Mouse (Mus musculus) forebrain, embryonic 12.5 days (tissue): ENCODE results near the gene Stambpl1. TPM values are rescaled to one million over a fixed set of nuclear protein-coding genes. Genes with fewer than 3 reads are reported as not detected.

ENCODE experiments used
- ATAC-seq: fragments of 200-750 bp; cut with Nextera tagmentation; 2 replicates; pipeline ENCODE4 v1.8.0; 2017; ENCODE audit warnings: moderate TSS enrichment; ENCODE audit not compliant: low FRiP score
- H3K27ac ChIP-seq: fragments of 300-500 bp; sonication (generic); 2 replicates; pipeline ENCODE4 v1.5.1; 2016; ENCODE audit warnings: mild to moderate bottlenecking
- H3K27me3 ChIP-seq: fragments of 300-500 bp; sonication (generic); 2 replicates; pipeline ENCODE4 v1.6.1; 2016; ENCODE audit warnings: mild to moderate bottlenecking
- H3K36me3 ChIP-seq: fragments of 300-500 bp; sonication (generic); replicated peaks from 2 replicates; pipeline ENCODE4 v1.6.1; 2016; ENCODE audit warnings: mild to moderate bottlenecking
- H3K4me1 ChIP-seq: fragments of 300-500 bp; sonication (generic); 2 replicates; pipeline ENCODE4 v1.6.1; 2016
- H3K4me2 ChIP-seq: fragments of 300-500 bp; sonication (generic); 2 replicates; pipeline ENCODE4 v1.6.1; 2016; ENCODE audit warnings: mild to moderate bottlenecking, moderate library complexity
- H3K4me3 ChIP-seq: fragments of 300-500 bp; sonication (generic); replicated peaks from 2 replicates; pipeline ENCODE4 v1.5.1; 2016; ENCODE audit warnings: mild to moderate bottlenecking
- H3K9ac ChIP-seq: fragments of 300-500 bp; sonication (generic); 2 replicates; pipeline ENCODE4 v1.6.1; 2016; ENCODE audit warnings: mild to moderate bottlenecking
- H3K9me3 ChIP-seq: fragments of 300-500 bp; sonication (generic); 2 replicates; pipeline ENCODE4 v1.6.1; 2016
- WGBS: fragments of 180-500 bp; shearing (Covaris S2); methylation state at CpG from one replicate; pipeline ENCODE4 v1.1.7; 2016; 5-methylcytosine and 5-hydroxymethylcytosine counted together
- polyA plus RNA-seq: library from polyadenylated mRNA; unstranded; fragments of >200 nt; fragmentation: Nextera tagmentation; extraction: Ambion mirVana; gene quantifications from 2 replicates; pipeline ENCODE4 v1.2.1, GENCODE M21; 2016

Gene Stambpl1
- polyA plus RNA-seq, 1 experiment from 2014 or later: 2.5 TPM

GRCm38 (mm10) chr19:34220732-34221380 is 28.8 kb downstream of the Stambpl1 start:
- ATAC-seq: no peak
- Histone ChIP-seq H3K36me3 (no peaks in the 10 kb centered on the region), H3K27me3 (no peaks in the 10 kb centered on the region), H3K27ac (no peak overlapping the region), H3K9ac (no peak overlapping the region), H3K4me3 (no peak overlapping the region), H3K4me1 (no peaks in the 10 kb centered on the region), H3K9me3 (no peaks in the 10 kb centered on the region), H3K4me2 (no peak overlapping the region)
- 77% methylated on average over 3 of the region's 3 CpGs for WGBS

- H3K27ac ChIP-seq: no peak overlapping the region
- no peak overlapping the region for H3K4me3 ChIP-seq
- H3K9ac ChIP-seq: no peak overlapping the region
- no peak overlapping the region for H3K4me2 ChIP-seq
- H3K9me3 ChIP-seq: no peaks in the 10 kb centered on the region
- H3K36me3 ChIP-seq: no peaks in the 10 kb centered on the region
- WGBS: 93% methylated on average over 3 of the region's 3 CpGs
- H3K27me3 ChIP-seq: no peaks in the 10 kb centered on the region
- ATAC-seq: no peak
- no peaks in the 10 kb centered on the region for H3K4me1 ChIP-seq
These were observed 30.8 kb downstream of the Stambpl1 start for GRCm38 (mm10) chr19:34222805-34223204.

GRCm38 (mm10) chr19:34231596-34231995 is 39.6 kb downstream of the Stambpl1 start:
- Histone ChIP-seq H3K9me3 (no peaks in the 10 kb centered on the region), H3K27me3 (no peaks in the 10 kb centered on the region), H3K4me2 (no peak overlapping the region), H3K4me1 (no peaks in the 10 kb centered on the region), H3K4me3 (no peak overlapping the region), H3K36me3 (no peaks in the 10 kb centered on the region), H3K27ac (no peak overlapping the region), H3K9ac (no peak overlapping the region)
- 78% methylated on average over 7 of the region's 7 CpGs for WGBS
- ATAC-seq: no peak

- Histone ChIP-seq H3K9ac (no peak overlapping the region), H3K9me3 (no peaks in the 10 kb centered on the region), H3K36me3 (no peaks in the 10 kb centered on the region), H3K4me2 (no peak overlapping the region), H3K4me1 (no peaks in the 10 kb centered on the region), H3K27ac (no peak overlapping the region), H3K4me3 (no peak overlapping the region), H3K27me3 (no peaks in the 10 kb centered on the region)
- 48% methylated on average over 5 of the region's 5 CpGs for WGBS
- ATAC-seq: no peak
These were observed 40.3 kb downstream of the Stambpl1 start for GRCm38 (mm10) chr19:34232326-34232725.

- Histone ChIP-seq H3K4me1 (no peaks in the 10 kb centered on the region), H3K9me3 (no peaks in the 10 kb centered on the region), H3K36me3 (no peaks in the 10 kb centered on the region), H3K27me3 (no peaks in the 10 kb centered on the region), H3K27ac (no peak overlapping the region), H3K4me3 (no peak overlapping the region), H3K9ac (no peak overlapping the region), H3K4me2 (no peak overlapping the region)
- ATAC-seq: no peak
- 92% methylated on average over 14 of the region's 14 CpGs for WGBS
These were observed 41.9 kb downstream of the Stambpl1 start for GRCm38 (mm10) chr19:34233944-34234343.

- no peaks in the 10 kb centered on the region for H3K27me3 ChIP-seq
- 96% methylated on average over 3 of the region's 3 CpGs for WGBS
- no peak overlapping the region for H3K27ac ChIP-seq
- H3K9me3 ChIP-seq: no peaks in the 10 kb centered on the region
- no peak overlapping the region for H3K4me2 ChIP-seq
- ATAC-seq: no peak
- no peaks in the 10 kb centered on the region for H3K4me1 ChIP-seq
- H3K36me3 ChIP-seq: no peaks in the 10 kb centered on the region
- H3K4me3 ChIP-seq: no peak overlapping the region
- no peak overlapping the region for H3K9ac ChIP-seq
These were observed 44.0 kb downstream of the Stambpl1 start for GRCm38 (mm10) chr19:34236049-34236448.

GRCm38 (mm10) chr19:34237746-34238145 is 45.7 kb downstream of the Stambpl1 start:
- Histone ChIP-seq H3K4me2 (no peak overlapping the region), H3K36me3 (no peaks in the 10 kb centered on the region), H3K4me3 (no peak overlapping the region), H3K4me1 (no peaks in the 10 kb centered on the region), H3K27ac (no peak overlapping the region), H3K27me3 (no peaks in the 10 kb centered on the region), H3K9ac (no peak overlapping the region), H3K9me3 (no peaks in the 10 kb centered on the region)
- 96% methylated on average over 2 of the region's 2 CpGs for WGBS
- ATAC-seq: no peak

- no peak overlapping the region for H3K27ac ChIP-seq
- no peaks in the 10 kb centered on the region for H3K27me3 ChIP-seq
- no peak overlapping the region for H3K4me3 ChIP-seq
- no peaks in the 10 kb centered on the region for H3K4me1 ChIP-seq
- 91% methylated on average over 5 of the region's 5 CpGs for WGBS
- no peak for ATAC-seq
- no peaks in the 10 kb centered on the region for H3K36me3 ChIP-seq
- H3K4me2 ChIP-seq: no peak overlapping the region
- H3K9ac ChIP-seq: no peak overlapping the region
- no peaks in the 10 kb centered on the region for H3K9me3 ChIP-seq
These were observed 48.4 kb downstream of the Stambpl1 start for GRCm38 (mm10) chr19:34240273-34241039.

- Histone ChIP-seq H3K27ac (no peak overlapping the region), H3K4me1 (no peaks in the 10 kb centered on the region), H3K27me3 (no peaks in the 10 kb centered on the region), H3K4me3 (no peak overlapping the region), H3K9ac (no peak overlapping the region), H3K36me3 (no peaks in the 10 kb centered on the region), H3K4me2 (no peak overlapping the region), H3K9me3 (no peaks in the 10 kb centered on the region)
- WGBS: 70% methylated on average over 15 of the region's 15 CpGs
- 0 out of 2 replicates have a peak, but pooled peaks have one; percentile 36 for ATAC-seq
These were observed 49.4 kb downstream of the Stambpl1 start for GRCm38 (mm10) chr19:34241247-34241915.

- H3K27me3 ChIP-seq: no peaks in the 10 kb centered on the region
These were observed 50.9 kb downstream of the Stambpl1 start for GRCm38 (mm10) chr19:34242925-34243324.

GRCm38 (mm10) chr19:34244056-34244455 is 52.0 kb downstream of the Stambpl1 start:
- Histone ChIP-seq H3K27me3 (no peaks in the 10 kb centered on the region), H3K4me1 (no peaks in the 10 kb centered on the region), H3K9me3 (no peaks in the 10 kb centered on the region), H3K36me3 (no peaks in the 10 kb centered on the region), H3K4me3 (no peak overlapping the region), H3K9ac (no peak overlapping the region), H3K4me2 (no peak overlapping the region), H3K27ac (no peak overlapping the region)
- ATAC-seq: peak; percentile 46; the same call in 1 of the 2 replicates
- 17% methylated on average over 6 of the region's 6 CpGs for WGBS

More at GRCm38 (mm10) chr19:34242925-34243324, 50.9 kb downstream of the Stambpl1 start:
- H3K9ac ChIP-seq: no peak overlapping the region
- ATAC-seq: no peak
- H3K4me1 ChIP-seq: no peaks in the 10 kb centered on the region
- H3K4me3 ChIP-seq: no peak overlapping the region
- H3K27ac ChIP-seq: no peak overlapping the region
- no peaks in the 10 kb centered on the region for H3K9me3 ChIP-seq
- H3K36me3 ChIP-seq: no peaks in the 10 kb centered on the region
- no peak overlapping the region for H3K4me2 ChIP-seq

GRCm38 (mm10) chr19:34248558-34248957 is 56.5 kb downstream of the Stambpl1 start:
- H3K9ac ChIP-seq: no peak overlapping the region
- H3K4me1 ChIP-seq: no peaks in the 10 kb centered on the region
- H3K9me3 ChIP-seq: no peaks in the 10 kb centered on the region
- no peak overlapping the region for H3K27ac ChIP-seq
- H3K27me3 ChIP-seq: no peaks in the 10 kb centered on the region
- H3K36me3 ChIP-seq: no peaks in the 10 kb centered on the region
- no peak overlapping the region for H3K4me3 ChIP-seq
- no peak for ATAC-seq
- 77% methylated on average over 5 of the region's 5 CpGs for WGBS
- H3K4me2 ChIP-seq: no peak overlapping the region
